Mouse (Mus musculus) layer of hippocampus, postnatal 36 days (tissue): ENCODE measurements around the gene Kdm4a. TPM values are rescaled to one million over a fixed set of nuclear protein-coding genes. Genes with fewer than 3 reads are reported as not detected.

ENCODE experiments used
- DNase-seq, 2 experiments: peaks; one replicate each; pipeline ENCODE4 v3.0.0; 2022
- total RNA-seq, 2 experiments: library from RNA; stranded (reverse); gene quantifications; 2 replicates each; pipeline ENCODE4 v1.2.3; 2021

The Kdm4a gene
- total RNA-seq, 2 experiments from 2014 or later: 47.0 to 55.4 TPM

GRCm38 (mm10) chr4:118154889-118155288 lies 25.0 kb downstream of the Kdm4a start:
- no peak for DNase-seq

GRCm38 (mm10) chr4:118152020-118152785 lies 27.6 kb downstream of the Kdm4a start:
- DNase-seq: peak in 1 of 2 experiments; percentile 26

- no peak for DNase-seq
Observed at GRCm38 (mm10) chr4:118150804-118151203, 29.0 kb downstream of the Kdm4a start.

DNA sequence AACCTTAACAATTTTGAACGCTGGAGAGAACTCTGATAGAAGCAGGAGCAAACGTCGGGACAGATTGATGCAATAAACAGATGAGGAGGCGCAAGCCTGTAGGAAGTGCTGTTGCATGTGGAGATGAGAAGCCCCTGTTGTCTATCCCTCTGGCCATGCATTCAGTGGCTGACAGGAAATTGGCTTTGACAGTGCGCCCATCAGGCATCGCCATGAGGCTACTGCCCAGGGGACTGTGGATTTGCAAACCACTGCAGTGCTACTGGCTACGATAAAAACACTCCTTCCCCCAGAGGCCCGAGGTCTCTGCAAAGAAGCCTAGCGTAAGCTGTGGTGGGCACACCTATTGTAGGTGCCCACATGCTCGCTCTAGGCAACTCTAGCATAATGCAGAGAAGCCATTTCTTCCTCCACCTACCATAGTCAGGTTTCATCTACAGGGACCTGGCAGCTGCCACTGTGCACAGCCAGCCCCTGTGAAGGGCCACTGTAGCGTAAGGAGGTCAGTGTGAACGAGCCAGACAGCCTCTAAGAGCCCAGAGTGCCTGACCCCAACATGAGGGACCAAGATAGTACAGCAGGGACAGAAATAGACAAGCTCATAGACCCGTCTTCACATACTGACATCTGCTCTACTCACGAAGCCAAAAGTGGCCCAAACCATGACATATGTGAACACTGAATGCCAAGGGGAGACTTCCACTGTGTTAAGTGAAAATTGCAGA lies 29.7 kb downstream of the Kdm4a start:
- DNase-seq: no peak

DNA sequence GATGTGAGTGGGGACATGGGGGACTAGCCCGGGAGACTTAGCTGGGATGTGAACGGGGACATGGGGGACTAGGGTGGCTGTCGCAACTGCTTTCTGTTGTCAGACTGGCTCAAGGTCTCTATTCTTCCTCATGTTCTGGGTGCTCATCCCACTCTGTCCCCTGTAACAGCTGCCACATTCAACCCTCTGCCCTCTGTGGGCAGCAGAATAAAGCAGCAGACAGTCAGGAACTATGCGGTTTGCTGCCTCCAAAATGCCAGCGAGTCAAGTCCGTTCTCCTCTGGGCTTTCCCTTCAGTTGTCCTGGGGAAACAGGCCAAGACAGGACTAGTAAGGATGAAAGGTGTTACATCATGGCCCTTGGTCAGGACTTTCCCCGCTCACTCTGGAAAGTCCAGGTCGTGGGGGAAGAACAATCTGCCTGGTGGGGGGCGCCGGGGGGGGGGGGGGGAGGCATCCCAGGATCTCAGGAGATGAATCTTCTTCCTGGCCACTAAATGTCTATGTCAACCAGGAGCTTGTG lies 30.7 kb downstream of the Kdm4a start:
- no peak for DNase-seq

DNA sequence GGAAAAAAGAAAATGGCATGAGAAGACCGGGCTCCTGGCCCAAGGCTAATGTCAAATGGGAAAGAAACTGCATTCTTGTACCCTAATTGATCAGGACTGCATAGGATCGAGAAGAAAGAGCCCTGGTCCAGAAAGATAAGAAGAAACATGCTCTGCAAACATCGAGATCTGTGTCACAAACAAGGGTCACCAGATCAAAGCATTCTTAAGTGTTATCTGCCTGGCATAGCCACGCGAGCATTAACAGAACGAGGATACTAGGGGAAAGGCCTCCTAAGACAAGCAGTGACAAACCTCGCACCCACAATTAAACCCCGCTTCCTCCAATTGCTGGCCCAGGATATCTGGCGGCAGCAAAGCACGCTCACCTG lies 31.5 kb downstream of the Kdm4a start:
- DNase-seq: no peak

DNA sequence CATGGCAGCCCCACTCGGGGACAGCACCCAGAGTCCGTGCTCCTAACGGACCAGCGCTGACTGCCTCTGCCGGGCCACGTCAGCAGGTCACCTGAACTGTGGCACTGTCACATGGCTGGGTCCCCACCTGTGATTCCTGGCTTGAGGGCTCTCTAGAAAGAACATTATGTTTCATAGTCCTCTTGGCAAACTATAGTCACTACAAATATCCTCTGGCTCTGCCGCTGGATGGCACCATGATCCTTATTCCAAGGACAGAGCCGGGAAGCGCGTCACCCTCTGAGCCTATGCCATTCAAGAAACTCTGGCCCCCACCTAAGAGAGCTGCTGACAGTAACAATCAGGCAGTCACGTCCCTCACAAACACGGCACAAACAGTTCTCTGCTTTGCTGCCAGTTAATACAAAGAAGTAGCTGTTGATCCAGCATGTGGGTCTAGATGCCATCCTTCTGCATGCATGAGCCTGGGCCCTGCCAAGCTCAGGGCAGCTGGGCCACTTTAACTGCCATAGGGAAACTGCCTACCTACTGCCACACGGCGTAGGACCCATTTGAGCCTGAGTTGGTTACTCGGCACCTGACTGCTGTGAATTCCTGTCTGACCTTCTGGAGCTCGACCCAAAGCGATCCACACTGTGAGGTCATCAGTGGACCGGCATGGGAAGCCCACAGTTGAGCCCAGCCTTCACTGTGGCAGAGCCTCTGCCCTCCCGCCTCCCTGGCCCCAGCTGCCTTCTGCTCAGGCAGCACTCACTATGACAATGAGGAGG lies 32.1 kb downstream of the Kdm4a start:
- DNase-seq: peak; percentile 55 to 64

- DNase-seq: no peak
Observed at GRCm38 (mm10) chr4:118147090-118147489, 32.8 kb downstream of the Kdm4a start.

DNA sequence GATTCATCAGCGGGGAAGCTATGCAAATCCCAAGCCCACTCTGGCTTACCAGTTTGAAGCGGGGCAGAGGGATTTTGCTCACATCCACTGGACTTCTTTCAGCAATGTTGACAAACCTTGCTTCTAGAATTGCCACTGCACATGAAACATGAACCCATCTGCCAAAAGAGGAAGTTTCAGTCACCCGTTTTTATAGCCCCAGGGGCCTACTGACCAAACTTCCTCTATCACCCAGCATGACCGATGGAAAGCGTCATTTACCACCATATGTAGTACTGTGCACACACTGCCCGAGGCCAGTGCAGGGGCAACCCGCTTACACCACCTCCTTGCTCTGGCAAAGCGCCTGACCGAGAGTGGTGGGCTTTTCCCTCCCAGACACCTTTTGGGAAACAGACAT lies 35.5 kb downstream of the Kdm4a start:
- no peak for DNase-seq

DNA sequence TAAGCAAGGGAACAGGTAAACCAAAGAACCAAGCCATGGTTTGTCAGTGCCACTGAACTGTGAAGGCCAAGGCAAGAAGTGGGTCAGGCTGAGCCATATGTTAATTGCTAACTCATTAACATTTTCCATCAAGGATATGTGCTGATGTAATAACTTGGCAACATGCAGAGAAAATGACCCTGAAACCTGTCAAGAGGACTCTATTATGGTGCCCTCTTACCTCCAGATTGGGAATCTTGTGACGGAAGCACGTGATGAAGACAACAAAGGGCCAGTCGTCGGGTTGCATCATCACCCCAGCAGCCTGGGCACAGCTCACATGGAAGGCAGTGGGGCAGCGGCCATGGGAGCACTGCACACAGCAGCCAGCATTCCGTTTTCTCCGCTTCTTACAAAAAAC lies 36.2 kb downstream of the Kdm4a start:
- DNase-seq: no peak

DNA sequence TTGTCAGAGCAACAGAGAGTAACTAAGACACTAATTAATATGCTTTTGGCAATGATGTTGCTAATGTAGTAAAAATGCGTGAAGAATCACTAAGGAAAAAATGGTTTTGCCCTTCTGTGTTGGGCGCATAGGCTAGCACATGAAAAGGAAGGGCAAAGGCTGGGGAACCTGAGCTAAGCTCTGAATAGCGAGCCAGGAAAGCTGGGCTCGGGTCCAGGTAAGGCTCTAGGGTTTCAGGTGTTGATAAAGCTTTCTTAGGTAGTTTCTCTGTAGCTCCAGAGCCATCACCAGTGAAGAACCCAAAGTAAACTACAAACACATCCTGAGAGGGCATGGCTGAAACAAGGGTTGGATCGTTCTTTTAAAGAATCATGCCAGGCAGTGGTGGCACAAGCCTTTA lies 38.3 kb downstream of the Kdm4a start:
- DNase-seq: no peak

GRCm38 (mm10) chr4:118138891-118139290 lies 41.0 kb downstream of the Kdm4a start:
- peak; percentile 64 to 69 for DNase-seq

- peak in 1 of 2 experiments; percentile 32 for DNase-seq
Observed at GRCm38 (mm10) chr4:118137857-118138256, 42.0 kb downstream of the Kdm4a start.

DNA sequence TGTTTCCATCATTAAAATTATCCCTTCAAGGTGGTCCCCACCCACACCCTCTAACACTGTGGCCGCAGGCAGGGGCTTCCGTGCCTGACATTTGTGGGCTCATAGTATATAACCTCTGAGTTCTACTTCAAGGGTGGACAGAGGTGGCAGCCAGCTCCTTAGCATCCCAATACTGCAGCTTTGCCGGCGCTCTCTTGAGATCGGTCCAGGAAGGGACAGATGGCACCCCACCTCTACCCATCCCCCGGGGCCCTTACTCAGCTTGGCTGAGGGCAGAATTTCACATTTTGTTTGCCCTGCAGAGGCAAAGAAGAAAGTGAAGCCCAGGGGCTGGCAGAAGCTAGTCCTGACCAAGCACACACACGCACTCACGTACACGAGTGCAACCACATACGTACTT lies 42.5 kb downstream of the Kdm4a start:
- DNase-seq: no peak

- no peak for DNase-seq
Observed at GRCm38 (mm10) chr4:118135414-118135813, 44.4 kb downstream of the Kdm4a start.

DNA sequence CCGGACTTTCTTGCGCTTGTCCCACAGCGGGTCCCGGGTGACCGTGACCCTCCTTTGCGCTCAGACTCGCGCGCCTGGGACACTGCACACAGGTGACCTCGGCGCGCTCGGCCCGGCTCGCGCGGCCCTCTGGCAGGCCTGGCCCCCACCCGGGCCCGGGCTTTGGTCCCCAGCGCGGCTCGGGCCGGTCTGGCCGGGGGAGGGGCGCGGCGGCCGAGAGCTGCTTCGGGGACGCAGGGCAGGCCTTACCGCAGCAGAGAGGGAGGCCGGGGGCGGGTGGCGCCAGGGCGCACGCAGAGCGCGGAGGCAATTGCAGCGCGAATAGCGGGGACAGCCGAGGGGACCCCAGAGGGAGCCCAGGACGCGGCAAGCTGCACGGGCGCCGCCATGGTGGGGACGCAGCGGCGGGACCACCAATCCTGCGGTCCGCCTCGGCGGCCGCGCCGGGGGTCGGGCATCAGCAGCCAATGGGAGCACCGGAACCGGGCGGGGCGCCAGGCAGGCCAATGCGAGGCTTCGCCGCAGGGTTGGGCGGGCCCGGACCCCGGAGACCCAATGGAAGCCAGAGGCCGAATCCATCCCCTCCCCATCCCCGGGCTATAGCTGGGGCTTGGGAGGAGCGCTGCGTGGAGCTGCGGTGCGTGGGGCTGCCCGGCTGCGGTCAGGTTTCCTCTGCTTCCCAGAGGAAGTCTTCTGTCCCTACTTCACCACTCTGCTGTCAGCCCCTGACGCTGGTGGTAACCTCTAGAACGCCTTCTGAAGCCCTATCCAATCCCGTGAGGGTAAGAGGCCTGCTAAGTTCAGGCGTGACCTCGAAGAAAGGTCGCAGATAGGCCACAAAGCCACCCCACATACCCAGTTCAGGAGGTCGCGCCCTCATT lies 45.1 kb downstream of the Kdm4a start, which contains the start of gene St3gal3:
TSS of gene St3gal3 (minus strand) at position 430 of the 881 bp plus-strand sequence.
- peak; percentile 99 for DNase-seq

DNA sequence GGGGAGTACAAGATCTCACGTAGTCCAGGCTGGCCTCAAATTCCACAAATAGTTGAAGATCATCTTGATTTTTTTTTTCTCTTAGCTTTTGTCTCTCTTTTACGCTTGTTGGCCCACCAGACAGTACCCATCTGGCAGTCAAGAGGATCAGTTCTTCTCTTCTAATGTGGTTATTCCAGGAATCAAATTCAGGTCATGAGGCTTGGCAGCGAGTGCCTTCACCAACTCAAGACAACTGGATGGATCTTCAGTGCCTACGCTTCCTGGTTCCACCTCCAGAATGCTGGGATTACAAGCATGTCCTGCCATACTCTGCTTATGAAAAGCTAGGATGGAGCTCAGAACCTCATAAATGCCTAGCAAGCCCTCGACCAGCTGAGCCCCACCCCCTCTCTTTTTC lies 48.5 kb downstream of the Kdm4a start:
- no peak for DNase-seq

DNA sequence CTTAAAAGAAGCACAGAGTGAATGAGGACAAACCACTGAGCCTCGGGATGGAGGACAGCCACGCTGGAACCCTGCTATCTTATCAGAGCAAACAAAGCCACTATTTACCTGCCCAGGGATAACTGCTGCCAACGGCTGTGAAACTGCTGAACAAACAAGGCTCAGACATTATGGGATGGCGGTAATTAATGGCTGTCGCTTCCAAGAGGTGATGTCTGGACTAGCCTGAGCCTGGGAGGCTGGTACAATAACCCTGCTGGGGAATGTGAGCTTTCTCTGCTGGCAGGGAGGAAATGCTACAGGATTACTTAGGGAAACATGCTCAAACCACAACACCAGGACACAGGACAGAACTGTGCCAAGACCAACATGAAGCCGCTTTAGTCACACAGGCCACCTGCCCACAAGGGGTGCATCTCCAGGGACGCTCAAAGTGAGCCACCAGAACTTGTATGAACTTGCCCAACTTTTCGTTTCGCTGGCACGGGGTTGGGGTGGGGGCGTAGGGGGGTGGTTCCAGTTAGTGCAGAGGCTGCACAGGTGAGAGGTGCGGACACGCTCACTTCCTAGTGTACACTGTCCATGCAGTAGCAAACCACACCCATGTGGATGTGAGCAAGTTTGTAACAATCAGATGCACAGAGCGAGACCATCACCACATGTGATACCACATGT lies 56.7 kb downstream of the Kdm4a start:
- DNase-seq: no peak

DNA sequence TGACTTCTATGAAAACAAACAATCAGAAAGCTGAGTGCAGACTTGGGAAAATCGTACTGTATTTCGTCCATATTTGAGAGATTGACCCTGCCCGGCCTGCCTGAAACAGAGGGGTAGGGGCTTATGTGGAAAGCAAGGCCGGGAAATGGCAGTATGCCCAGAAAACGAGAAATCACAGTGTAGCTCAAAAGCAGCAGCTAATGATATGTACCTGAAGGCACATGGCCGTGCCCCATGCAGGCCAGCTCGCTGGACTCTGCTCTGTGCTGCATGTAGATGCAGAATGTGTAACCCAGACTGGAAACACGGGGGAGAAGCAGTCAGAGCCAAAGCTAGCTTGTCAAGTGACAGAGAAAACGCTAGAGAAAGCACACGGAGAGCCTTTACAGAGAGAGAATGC lies 57.8 kb downstream of the Kdm4a start:
- DNase-seq: no peak

DNA sequence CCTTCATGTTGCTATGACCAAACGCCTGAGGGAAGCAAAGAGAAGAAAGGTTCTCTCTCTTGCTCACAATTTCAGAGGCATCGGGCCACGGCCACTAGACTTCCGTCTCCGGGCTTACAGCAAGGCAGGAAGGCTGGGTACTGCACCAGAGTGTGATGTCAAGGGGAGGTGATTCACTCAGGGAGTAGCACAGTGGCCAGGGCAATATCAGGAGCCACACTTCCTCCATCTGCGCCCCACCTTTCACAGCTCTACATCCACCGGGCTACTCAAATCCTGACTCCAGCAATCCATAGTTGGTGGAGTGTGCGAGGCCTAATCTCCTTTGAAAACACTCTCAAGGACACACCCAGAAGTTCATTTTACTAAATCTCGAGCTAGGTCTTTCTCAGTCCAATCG lies 62.3 kb downstream of the Kdm4a start:
- DNase-seq: no peak

GRCm38 (mm10) chr4:118116098-118116497 lies 63.7 kb downstream of the Kdm4a start:
- DNase-seq: no peak
